Mouse (Mus musculus) erythroid progenitor cell, adult 5-6 weeks (primary cell): ENCODE measurements around the gene Sec61a1. TPM values are rescaled to one million over a fixed set of nuclear protein-coding genes. Genes with fewer than 3 reads are reported as not detected.

Experiments used
- ATAC-seq: replicated peaks from 2 replicates; pipeline ENCODE4 v1.8.0; 2016; ENCODE audit warnings: moderate number of reproducible peaks, mild to moderate bottlenecking, moderate TSS enrichment, inconsistent platforms; ENCODE audit not compliant: poor library complexity, low FRiP score, severe bottlenecking
- total RNA-seq, 2 experiments: library from RNA; stranded (forward) in 1 of 2; stranded (reverse) in 1 of 2; fragments of 150-400 nt in 1 of 2; fragments of 186-747, 209-891 nt in 1 of 2; gene quantifications; 2 replicates each; pipeline versions ENCODE4 v1.2.3 to v1.2.4; 2015 to 2017; ENCODE audit warnings: low replicate concordance in 2 of 2

Gene Sec61a1
- total RNA-seq, 2 experiments from 2014 or later, result 77.1 to 93.0 TPM

GRCm38 (mm10) chr6:88469878-88470277 lies 48.8 kb downstream of the Sec61a1 start:
- no peak for ATAC-seq

GRCm38 (mm10) chr6:88465181-88465920 lies 53.4 kb downstream of the Sec61a1 start, which contains the start of gene Ruvbl1:
Ruvbl1 (plus strand) TSS chr6:88465409.
- peak; percentile 100 for ATAC-seq

GRCm38 (mm10) chr6:88454545-88454944 lies 64.2 kb downstream of the Sec61a1 start:
- ATAC-seq, result no peak

Other genes with a start within 250 kb of the Sec61a1 start
- gene Eefsec, start 72.4 kb downstream of the Sec61a1 start, total RNA-seq (2015; ENCODE audit: low replicate concordance), result 7.2 and 7.5 TPM in 2 replicates
- gene Eefsec, start 72.4 kb downstream of the Sec61a1 start, total RNA-seq (2017; ENCODE audit: low replicate concordance), result 5.9 and 8.8 TPM in 2 replicates
- gene Ruvbl1, start 53.5 kb downstream of the Sec61a1 start, total RNA-seq (2015; ENCODE audit: low replicate concordance), result 26.3 and 27.2 TPM in 2 replicates
- 23.9 and 36.6 TPM in 2 replicates for gene Ruvbl1, start 53.5 kb downstream of the Sec61a1 start, total RNA-seq (2017; ENCODE audit: low replicate concordance)
- gene Kbtbd12, start 119.0 kb upstream of the Sec61a1 start, total RNA-seq (2015; ENCODE audit: low replicate concordance), result 5.4 and 10.1 TPM in 2 replicates
- gene Kbtbd12, start 119.0 kb upstream of the Sec61a1 start, total RNA-seq (2017; ENCODE audit: low replicate concordance), result 17.2 and 31.3 TPM in 2 replicates
- gene Mgll, start 205.5 kb upstream of the Sec61a1 start, total RNA-seq (2015; ENCODE audit: low replicate concordance), result 114 and 119 TPM in 2 replicates
- 92.5 and 112 TPM in 2 replicates for gene Mgll, start 205.5 kb upstream of the Sec61a1 start, total RNA-seq (2017; ENCODE audit: low replicate concordance)